Mouse (Mus musculus): ENCODE measurements at regions not wholly inside any gene's neighbourhood (a gene's known extent, or its start where the extent isn't known, plus 50 kb on each side); places are given as distances from the start of the nearest gene placed in this dataset.
A peak's percentile ranks its signal among the peaks of the same experiment; 100 is the strongest.
"Not testable (repeated sequence)": the region's sequence is repeated elsewhere in the genome, so short reads cannot be mapped to it uniquely, and the experiment has no call there.

GRCm38 (mm10) chr13:72419532-72419931, 209.1 kb upstream of the Irx2 start:
- intact Hi-C loops (cut with DNase I): no loop called here
- no peak for DNase-seq (ENCODE audit: low spot score in 2 of 2)

- DNase-seq (ENCODE audit: low spot score in 2 of 2): no peak
- intact Hi-C loops (cut with DNase I): no loop called here
Measured at GRCm38 (mm10) chr13:72425917-72426316, 202.7 kb upstream of the Irx2 start.

GRCm38 (mm10) chr13:72445336-72445735, 183.3 kb upstream of the Irx2 start:
- DNase-seq (ENCODE audit: low spot score in 2 of 2): no peak
- intact Hi-C loops (cut with DNase I): no loop called here

GRCm38 (mm10) chr13:72448458-72449058, 180.1 kb upstream of the Irx2 start:
- DNase-seq (ENCODE audit: low spot score in 2 of 2): no peak
- intact Hi-C loops (cut with DNase I): no loop called here

GRCm38 (mm10) chr13:72495353-72495752, 133.3 kb upstream of the Irx2 start:
- intact Hi-C loops (cut with DNase I): no loop called here
- DNase-seq (ENCODE audit: low spot score in 2 of 2): no peak

- intact Hi-C loops (cut with DNase I): no loop called here
Measured at GRCm38 (mm10) chr13:72497036-72497435, 131.6 kb upstream of the Irx2 start.

GRCm38 (mm10) chr13:72497521-72497920, 131.1 kb upstream of the Irx2 start:
- DNase-seq (ENCODE audit: low spot score in 2 of 2): no peak
- intact Hi-C loops (cut with DNase I): no loop called here

More at GRCm38 (mm10) chr13:72497036-72497435, 131.6 kb upstream of the Irx2 start:
- no peak for DNase-seq (ENCODE audit: low spot score in 2 of 2)

GRCm38 (mm10) chr13:72505954-72506353, 122.7 kb upstream of the Irx2 start:
- peak in 1 of 2 experiments; percentile 11 for DNase-seq (ENCODE audit: low spot score in 2 of 2)
- intact Hi-C loops (cut with DNase I): no loop called here

- intact Hi-C loops (cut with DNase I): no loop called here
- DNase-seq (ENCODE audit: low spot score in 2 of 2): no peak
Measured at GRCm38 (mm10) chr13:72538633-72539032, 90.0 kb upstream of the Irx2 start.

GRCm38 (mm10) chr13:72541706-72542105, 86.9 kb upstream of the Irx2 start:
- intact Hi-C loops (cut with DNase I): no loop called here
- DNase-seq (ENCODE audit: low spot score in 2 of 2): no peak

- no peak for DNase-seq (ENCODE audit: low spot score in 2 of 2)
- intact Hi-C loops (cut with DNase I): no loop called here
Measured at GRCm38 (mm10) chr13:72557951-72558350, 70.7 kb upstream of the Irx2 start.

- intact Hi-C loops (cut with DNase I): no loop called here
- no peak for DNase-seq (ENCODE audit: low spot score in 2 of 2)
Measured at GRCm38 (mm10) chr13:72571871-72572270, 56.7 kb upstream of the Irx2 start.

- intact Hi-C loops (cut with DNase I): no loop called here
- DNase-seq (ENCODE audit: low spot score in 2 of 2): no peak
Measured at GRCm38 (mm10) chr13:72572846-72573245, 55.8 kb upstream of the Irx2 start.

GRCm38 (mm10) chr13:72574126-72574525, 54.5 kb upstream of the Irx2 start:
- DNase-seq (ENCODE audit: low spot score in 2 of 2); intact Hi-C loops (cut with DNase I): not testable (repeated sequence)

GRCm38 (mm10) chr13:72576485-72576884, 52.1 kb upstream of the Irx2 start:
- intact Hi-C loops (cut with DNase I): no loop called here
- DNase-seq (ENCODE audit: low spot score in 2 of 2): no peak

- intact Hi-C loops (cut with DNase I): no loop called here
- DNase-seq (ENCODE audit: low spot score in 2 of 2): no peak
Measured at GRCm38 (mm10) chr13:72578416-72578815, 50.2 kb upstream of the Irx2 start.
